Mouse (Mus musculus) testis, adult 10 weeks (tissue): ENCODE data around the gene Xpr1. TPM values are rescaled to one million over a fixed set of nuclear protein-coding genes. Genes with fewer than 3 reads are reported as not detected.

Experiments
- polyA plus RNA-seq: library from polyadenylated mRNA; stranded (reverse); fragments of 350-450 nt; fragmentation: Illumina TruSeq; extraction: RNeasy Lipid Tissue Mini Kit (QIAGEN cat#74804); gene quantifications from one replicate; pipeline ENCODE4 v1.2.3, GENCODE M21; 2014; ENCODE audit warnings: low read depth, low replicate concordance

Gene Xpr1
- polyA plus RNA-seq: 81.0 TPM

DNA sequence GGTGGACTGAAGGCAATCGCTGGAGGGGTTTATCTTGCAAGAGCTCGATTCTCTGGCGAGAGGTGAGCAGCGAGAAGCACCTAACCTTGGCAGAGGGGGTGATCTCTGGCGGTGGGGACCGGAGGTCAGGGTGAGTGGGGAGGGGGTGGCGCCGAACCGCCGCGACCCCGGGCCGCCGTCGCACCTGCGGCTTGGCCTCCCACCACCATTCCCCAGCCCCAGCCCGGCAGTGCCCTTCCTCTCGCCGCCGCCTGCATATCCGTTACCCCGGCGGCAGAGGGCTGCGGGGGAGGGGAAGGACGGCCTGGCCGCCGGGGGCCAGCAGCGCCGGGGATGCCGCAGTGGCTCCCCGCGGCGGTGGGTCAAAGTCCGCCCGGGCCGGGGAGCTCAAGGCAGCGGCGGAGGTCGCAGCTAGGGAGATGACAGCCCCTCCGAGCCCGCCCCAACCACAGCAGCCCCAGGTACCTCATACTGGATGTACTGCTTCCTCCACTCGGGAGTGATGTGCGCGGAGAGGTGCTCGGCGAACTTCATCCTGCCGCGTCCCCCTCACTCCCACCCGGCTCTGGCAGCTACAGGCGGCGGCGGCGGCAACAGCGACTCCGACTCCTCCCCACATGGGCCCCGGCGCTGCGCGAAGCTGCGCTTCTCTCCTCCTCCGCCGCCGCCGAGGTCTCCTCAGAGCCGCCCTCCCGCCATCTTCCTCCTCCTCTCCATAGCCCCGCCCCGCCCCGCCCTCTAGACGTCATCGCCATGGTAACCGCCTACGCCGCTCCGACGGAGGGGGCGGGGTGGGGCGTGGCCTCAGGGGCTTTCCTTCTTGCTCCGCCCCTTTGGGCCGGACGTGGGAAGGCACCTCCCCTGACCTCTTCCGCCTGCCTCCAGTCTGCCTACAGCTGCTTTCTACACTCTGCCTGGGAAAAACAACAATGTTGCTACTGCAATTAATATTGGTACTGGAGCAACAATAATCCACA, at the start of gene Xpr1:
Xpr1 (minus strand) TSS at position 715 of the 977 bp plus-strand sequence.

DNA sequence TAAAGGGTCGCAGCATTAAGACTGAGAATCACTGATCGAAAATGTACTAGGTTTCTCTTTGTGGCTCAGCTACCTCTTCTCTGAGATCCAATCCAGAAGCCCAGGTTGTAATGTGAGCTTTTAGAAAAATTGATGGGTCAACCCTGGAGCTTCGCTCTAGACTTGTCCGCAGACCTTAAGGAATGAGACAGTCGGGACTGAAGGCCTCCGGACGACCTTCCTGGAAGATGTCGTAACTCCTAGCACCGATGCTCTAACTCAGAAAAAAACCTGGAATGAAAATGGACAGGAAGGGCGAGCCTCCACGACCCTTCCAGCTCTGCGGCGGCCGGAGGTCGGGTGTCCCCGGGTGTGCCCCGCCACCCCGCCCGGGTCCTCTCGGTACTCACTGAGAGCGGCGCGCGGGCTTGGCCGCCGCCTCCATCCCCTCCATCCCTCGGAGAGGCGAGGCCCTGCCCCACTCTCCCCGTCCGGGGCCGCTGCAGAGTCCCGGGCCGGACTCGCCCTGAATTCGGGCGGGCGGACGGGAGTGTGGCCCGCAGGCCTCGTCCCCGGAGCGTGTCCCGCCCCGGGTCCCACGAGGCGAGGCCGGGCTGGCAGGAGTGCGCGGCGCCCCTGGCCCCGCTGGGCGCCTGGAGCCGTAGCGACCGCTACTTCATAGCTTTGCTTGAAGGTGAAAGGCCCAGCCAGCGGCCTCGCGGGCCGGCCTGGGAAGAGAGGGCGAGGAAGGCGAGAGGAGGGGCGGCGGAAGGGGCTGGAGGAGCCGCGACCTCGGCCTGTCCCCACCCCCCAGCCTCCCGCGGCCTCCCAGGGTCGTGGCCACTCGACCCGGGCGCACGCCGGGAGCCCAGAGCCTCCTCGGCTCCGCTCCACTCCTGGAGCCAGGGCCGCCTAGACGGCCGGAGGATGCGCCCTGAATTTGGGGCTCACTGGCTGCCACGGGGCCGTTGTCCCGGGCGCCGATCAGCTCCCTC, 173.1 kb downstream of the Xpr1 start, which contains the start of gene BC034090:
BC034090 (minus strand) TSS at position 648 of the 974 bp plus-strand sequence.

Other genes starting within 250 kb of the Xpr1 start
- gene BC034090, start 173.0 kb downstream of the Xpr1 start, polyA plus RNA-seq: 0.57 TPM
- 393 TPM for gene Acbd6, start 140.7 kb upstream of the Xpr1 start, polyA plus RNA-seq